Mouse (Mus musculus) MEL (cell line): ENCODE results near the gene Ctr9. TPM values are rescaled to one million over a fixed set of nuclear protein-coding genes. Genes with fewer than 3 reads are reported as not detected.

Experiments used
- DNase-seq: peaks from one replicate; pipeline ENCODE4 v3.0.0; 2011; ENCODE audit warnings: low read depth, low spot score
- H3K27ac ChIP-seq: 2 replicates; pipeline ENCODE4 v1.5.1; 2012; ENCODE audit warnings: low read depth, mild to moderate bottlenecking, control low read depth, low read length, moderate library complexity; ENCODE audit not compliant: control insufficient read depth
- H3K27me3 ChIP-seq, 2 experiments: fragments of 150-350 bp in 1 of 2; sonication (generic) in 1 of 2; 2 replicates each; pipeline ENCODE4 v1.6.1; 2012; ENCODE audit warnings: low read length in 2 of 2, mild to moderate bottlenecking in 2 of 2, improper control_type of control experiment in 1 of 2, moderate library complexity in 1 of 2; ENCODE audit not compliant: insufficient read depth in 2 of 2, control insufficient read depth in 1 of 2
- H3K36me3 ChIP-seq, 2 experiments: 2 replicates each; pipeline ENCODE4 v1.6.1; 2012 to 2014; ENCODE audit warnings: low read length in 2 of 2, improper control_type of control experiment in 1 of 2, inconsistent platforms in 1 of 2, mild to moderate bottlenecking in 1 of 2; ENCODE audit not compliant: insufficient read depth in 2 of 2, control insufficient read depth in 1 of 2
- H3K4me1 ChIP-seq, 2 experiments: fragments of 150-350 bp in 1 of 2; sonication (generic) in 1 of 2; 2 replicates each; pipeline ENCODE4 v1.6.1; 2012; ENCODE audit warnings: low read length in 2 of 2, improper control_type of control experiment in 1 of 2, mild to moderate bottlenecking in 1 of 2; ENCODE audit not compliant: insufficient read depth in 2 of 2, control insufficient read depth in 1 of 2
- H3K4me3 ChIP-seq, 2 experiments: fragments of 150-350 bp in 1 of 2; sonication (generic) in 1 of 2; 2 replicates each; pipeline ENCODE4 v1.5.1; 2012; ENCODE audit warnings: low read depth in 2 of 2, low read length in 2 of 2, mild to moderate bottlenecking in 2 of 2, moderate library complexity in 2 of 2, control low read depth in 1 of 2, improper control_type of control experiment in 1 of 2; ENCODE audit not compliant: control insufficient read depth in 1 of 2, insufficient read depth in 1 of 2
- H3K79me2 ChIP-seq: 2 replicates; pipeline ENCODE4 v1.6.1; 2012; ENCODE audit warnings: mild to moderate bottlenecking, low read length, moderate library complexity; ENCODE audit not compliant: control insufficient read depth, poor library complexity, insufficient read depth
- H3K9ac ChIP-seq: 2 replicates; pipeline ENCODE4 v1.6.1; 2012; ENCODE audit warnings: low read depth, mild to moderate bottlenecking, control low read depth, low read length, moderate library complexity; ENCODE audit not compliant: control insufficient read depth, poor library complexity, severe bottlenecking
- H3K9me3 ChIP-seq: fragments of 150-350 bp; sonication (generic); replicated peaks from 2 replicates; pipeline ENCODE4 v1.6.1; 2012; ENCODE audit warnings: mild to moderate bottlenecking, low read length, improper control_type of control experiment, moderate library complexity; ENCODE audit not compliant: insufficient read depth
- CHD1 ChIP-seq: IDR thresholded peaks from 2 replicates; pipeline ENCODE4 v1.6.1; 2012; ENCODE audit warnings: low read depth, mild to moderate bottlenecking, inconsistent platforms, low read length, improper control_type of control experiment
- EP300 ChIP-seq, 2 experiments: IDR thresholded peaks; 2 replicates each; pipeline ENCODE4 v1.6.1; 2011; ENCODE audit warnings: improper control_type of control experiment in 2 of 2, low read length in 2 of 2, low read depth in 1 of 2, mild to moderate bottlenecking in 1 of 2
- ETS1 ChIP-seq: IDR thresholded peaks from 2 replicates; pipeline ENCODE4 v1.6.1; 2012; ENCODE audit warnings: low read depth, mild to moderate bottlenecking, inconsistent platforms, low read length, improper control_type of control experiment, moderate library complexity
- GATA1 ChIP-seq: IDR thresholded peaks from 2 replicates; pipeline ENCODE4 v1.6.1; 2011; ENCODE audit warnings: low read depth, low read length, improper control_type of control experiment
- MAX ChIP-seq: IDR thresholded peaks from 2 replicates; pipeline ENCODE4 v1.6.1; 2011; ENCODE audit warnings: low read length, improper control_type of control experiment
- MAZ ChIP-seq: IDR thresholded peaks from 2 replicates; pipeline ENCODE4 v1.6.1; 2012; ENCODE audit warnings: low read depth, mild to moderate bottlenecking, inconsistent platforms, low read length, improper control_type of control experiment
- MXI1 ChIP-seq: IDR thresholded peaks from 2 replicates; pipeline ENCODE4 v1.6.1; 2011; ENCODE audit warnings: mild to moderate bottlenecking, low read depth, low read length, improper control_type of control experiment
- MYC ChIP-seq: IDR thresholded peaks from 2 replicates; pipeline ENCODE4 v1.6.1; 2011; ENCODE audit warnings: low read depth, mild to moderate bottlenecking, low read length, improper control_type of control experiment, moderate library complexity
- RCOR1 ChIP-seq: IDR thresholded peaks from 2 replicates; pipeline ENCODE4 v1.6.1; 2012; ENCODE audit warnings: low read depth, mild to moderate bottlenecking, inconsistent platforms, low read length, improper control_type of control experiment
- TCF12 ChIP-seq: IDR thresholded peaks from 2 replicates; pipeline ENCODE4 v1.6.1; 2014; ENCODE audit warnings: low read depth, mild to moderate bottlenecking, inconsistent platforms, low read length, improper control_type of control experiment, moderate library complexity
- ZNF384 ChIP-seq: IDR thresholded peaks from 2 replicates; pipeline ENCODE4 v1.6.1; 2012; ENCODE audit warnings: low read depth, mild to moderate bottlenecking, inconsistent platforms, low read length, improper control_type of control experiment
- polyA plus RNA-seq, 2 experiments: library from polyadenylated mRNA; stranded (reverse) in 1 of 2; unstranded in 1 of 2; fragments of >175 nt in 1 of 2; fragments of >200 nt in 1 of 2; gene quantifications; 2 replicates each; pipeline versions ENCODE4 v1.2.1 to v1.2.4; 2012; ENCODE audit warnings: low replicate concordance in 2 of 2, low read depth in 1 of 2; ENCODE audit not compliant: insufficient read length in 2 of 2, insufficient read depth in 1 of 2, missing spikeins in 1 of 2
- total RNA-seq: library from RNA; depleted of rRNA; stranded (reverse); fragments of 300-350 nt; gene quantifications from 2 replicates; pipeline ENCODE4 v1.2.3, GENCODE M21; 2012

Ctr9 gene
- total and polyA plus RNA-seq, 3 experiments: 37.5 to 141 (median 42.8) TPM

GRCm38 (mm10) chr7:110991221-110991494 is 37.6 kb upstream of the Ctr9 start:
- Histone ChIP-seq H3K4me1 (peaks cover 0 to 14% of the 10 kb centered on the region in 2 experiments; a peak in 2 of 4 replicates), H3K36me3 (peaks cover 0 to 2% of the 10 kb centered on the region in 2 experiments; a peak in 1 of 4 replicates), H3K9me3 (no peaks in the 10 kb centered on the region), H3K4me3 (no peak overlapping the region), H3K9ac (no peak overlapping the region), H3K79me2 (no peaks in the 10 kb centered on the region), H3K27me3 (no peaks in the 10 kb centered on the region), H3K27ac (no peak overlapping the region)
- DNase-seq: no peak
- no peak for TF ChIP-seq MAZ

- Histone ChIP-seq H3K9ac (no peak overlapping the region), H3K9me3 (no peaks in the 10 kb centered on the region), H3K79me2 (no peaks in the 10 kb centered on the region), H3K4me3 (0 out of 4 replicates have a peak overlapping the region, but pooled peaks of 1 of the 2 experiments have one; percentile 7), H3K27ac (peak overlapping the region; percentile 2; the same call in 1 of the 2 replicates), H3K27me3 (no peaks in the 10 kb centered on the region), H3K4me1 (peaks cover 25 to 33% of the 10 kb centered on the region in 2 experiments), H3K36me3 (peaks cover 0 to 18% of the 10 kb centered on the region in 2 experiments; a peak in 2 of 4 replicates)
- TF ChIP-seq MAX (0 out of 2 replicates have a peak, but pooled peaks have one; percentile 12), TCF12 (peak; percentile 29; the same call in 1 of the 2 replicates), GATA1 (peak; percentile 56), CHD1 (0 out of 2 replicates have a peak, but pooled peaks have one; percentile 29), EP300 (IDR thresholded peaks at IDR 0.05; ENCODE audit: low read depth in 1 of 2, low read length in 2 of 2) (peak; percentile 38 to 52; a peak in 2 of 4 replicates), ZNF384 (no peak), MYC (no peak), ETS1 (0 out of 2 replicates have a peak, but pooled peaks have one; percentile 19), RCOR1 (no peak), MXI1 (0 out of 2 replicates have a peak, but pooled peaks have one; percentile 34)
- TF ChIP-seq, all 39 proteins: peak for 7
- DNase-seq: peak; percentile 36
Measured at GRCm38 (mm10) chr7:110998887-110999827, 29.6 kb upstream of the Ctr9 start.
